Mouse (Mus musculus): ENCODE measurements around the gene Hdac7. TPM values are rescaled to one million over a fixed set of nuclear protein-coding genes. Genes with fewer than 3 reads are reported as not detected.

Hdac7 gene
- total and polyA plus RNA-seq, 3 experiments: 3.9 to 117 (median 20.4) TPM

- peaks cover 55% of the 10 kb centered on the region for H3K36me3 ChIP-seq (replicated peaks)
- peaks cover 99% of the 10 kb centered on the region for H3K4me1 ChIP-seq (ENCODE audit: insufficient read depth, low read depth, low read length)
- DNase-seq (ENCODE audit: low spot score) (no peak), ATAC-seq (ENCODE audit: extremely low read depth, insufficient number of reproducible peaks, low FRiP score, poor library complexity, severe bottlenecking) (no peak)
- peak overlapping the region; percentile 56; the same call in 1 of the 2 replicates for H3K4me3 ChIP-seq (ENCODE audit: low read depth, low read length)
- H3K27me3 ChIP-seq (ENCODE audit: insufficient read depth, low read length): no peaks in the 10 kb centered on the region
- H3K9me3 ChIP-seq (replicated peaks): peaks cover 5% of the 10 kb centered on the region
- TF ChIP-seq GATA2 (IDR thresholded peaks at IDR 0.05; ENCODE audit: borderline replicate concordance, low read depth, low read length) (no peak), POLR2AphosphoS5 (IDR thresholded peaks at IDR 0.05; ENCODE audit: insufficient replicate concordance, low read depth, low read length) (no peak), TAL1 (conservative IDR thresholded peaks at IDR 0.05; ENCODE audit: low read depth, low read length) (no peak), GATA1 (IDR thresholded peaks at IDR 0.05; ENCODE audit: borderline replicate concordance, low read length) (no peak), CTCF (IDR thresholded peaks at IDR 0.05; ENCODE audit: low read depth, low read length) (no peak)
Observed at GRCm38 (mm10) chr15:97842058-97842457, 2.2 kb downstream of the Hdac7 start.

GRCm38 (mm10) chr15:97841383-97841782, 2.9 kb downstream of the Hdac7 start:
- Histone ChIP-seq H3K9me3 (replicated peaks) (peaks cover 5% of the 10 kb centered on the region), H3K4me3 (ENCODE audit: low read depth, low read length) (peak overlapping the region; percentile 44; the same call in 1 of the 2 replicates), H3K27me3 (ENCODE audit: insufficient read depth, low read length) (no peaks in the 10 kb centered on the region), H3K4me1 (ENCODE audit: insufficient read depth, low read depth, low read length) (peaks cover 99% of the 10 kb centered on the region), H3K36me3 (replicated peaks) (peaks cover 62% of the 10 kb centered on the region)
- no peak for TF ChIP-seq GATA2 (IDR thresholded peaks at IDR 0.05; ENCODE audit: borderline replicate concordance, low read depth, low read length)
- TF ChIP-seq CTCF (IDR thresholded peaks at IDR 0.05; ENCODE audit: low read depth, low read length): no peak
- no peak for TF ChIP-seq POLR2AphosphoS5 (IDR thresholded peaks at IDR 0.05; ENCODE audit: insufficient replicate concordance, low read depth, low read length)
- no peak for TF ChIP-seq TAL1 (conservative IDR thresholded peaks at IDR 0.05; ENCODE audit: low read depth, low read length)
- TF ChIP-seq GATA1 (IDR thresholded peaks at IDR 0.05; ENCODE audit: borderline replicate concordance, low read length): no peak
- ATAC-seq (ENCODE audit: extremely low read depth, insufficient number of reproducible peaks, low FRiP score, poor library complexity, severe bottlenecking) (no peak), DNase-seq (ENCODE audit: low spot score) (no peak)

- peak overlapping the region; percentile 52; the same call in 1 of the 2 replicates for H3K4me3 ChIP-seq (ENCODE audit: low read depth, low read length)
- peaks cover 99% of the 10 kb centered on the region for H3K4me1 ChIP-seq (ENCODE audit: insufficient read depth, low read depth, low read length)
- DNase-seq (ENCODE audit: low spot score) (no peak), ATAC-seq (ENCODE audit: extremely low read depth, insufficient number of reproducible peaks, low FRiP score, poor library complexity, severe bottlenecking) (no peak)
- TF ChIP-seq TAL1 (conservative IDR thresholded peaks at IDR 0.05; ENCODE audit: low read depth, low read length) (no peak), GATA1 (IDR thresholded peaks at IDR 0.05; ENCODE audit: borderline replicate concordance, low read length) (no peak), CTCF (IDR thresholded peaks at IDR 0.05; ENCODE audit: low read depth, low read length) (no peak), GATA2 (IDR thresholded peaks at IDR 0.05; ENCODE audit: borderline replicate concordance, low read depth, low read length) (no peak), POLR2AphosphoS5 (IDR thresholded peaks at IDR 0.05; ENCODE audit: insufficient replicate concordance, low read depth, low read length) (no peak)
- H3K36me3 ChIP-seq (replicated peaks): peaks cover 67% of the 10 kb centered on the region
- H3K9me3 ChIP-seq (replicated peaks): 0 out of 2 replicates have a peak, but pooled peaks cover under 1% of the 10 kb centered on the region
- H3K27me3 ChIP-seq (ENCODE audit: insufficient read depth, low read length): no peaks in the 10 kb centered on the region
Observed at GRCm38 (mm10) chr15:97840781-97841180, 3.5 kb downstream of the Hdac7 start.

- H3K9me3 ChIP-seq (replicated peaks): no peaks in the 10 kb centered on the region
- peaks cover 74% of the 10 kb centered on the region for H3K36me3 ChIP-seq (replicated peaks)
- no peak for TF ChIP-seq GATA1 (IDR thresholded peaks at IDR 0.05; ENCODE audit: borderline replicate concordance, low read length)
- ATAC-seq (ENCODE audit: extremely low read depth, insufficient number of reproducible peaks, low FRiP score, poor library complexity, severe bottlenecking) (peak; percentile 46), DNase-seq (ENCODE audit: low spot score) (peak; percentile 64)
- no peaks in the 10 kb centered on the region for H3K27me3 ChIP-seq (ENCODE audit: insufficient read depth, low read length)
- peaks cover 97% of the 10 kb centered on the region for H3K4me1 ChIP-seq (ENCODE audit: insufficient read depth, low read depth, low read length)
- peak overlapping the region; percentile 52 for H3K4me3 ChIP-seq (ENCODE audit: low read depth, low read length)
Observed at GRCm38 (mm10) chr15:97839991-97840455, 4.3 kb downstream of the Hdac7 start.

- H3K36me3 ChIP-seq (replicated peaks): peaks cover 80% of the 10 kb centered on the region
- H3K9me3 ChIP-seq (replicated peaks): no peaks in the 10 kb centered on the region
- peaks cover 95% of the 10 kb centered on the region for H3K4me1 ChIP-seq (ENCODE audit: insufficient read depth, low read depth, low read length)
- H3K4me3 ChIP-seq (ENCODE audit: low read depth, low read length): no peak overlapping the region
- no peak for DNase-seq (ENCODE audit: low spot score)
- ATAC-seq (ENCODE audit: extremely low read depth, insufficient number of reproducible peaks, low FRiP score, poor library complexity, severe bottlenecking): no peak
- no peak for TF ChIP-seq GATA2 (IDR thresholded peaks at IDR 0.05; ENCODE audit: borderline replicate concordance, low read depth, low read length)
- TF ChIP-seq POLR2AphosphoS5 (IDR thresholded peaks at IDR 0.05; ENCODE audit: insufficient replicate concordance, low read depth, low read length): no peak
- no peaks in the 10 kb centered on the region for H3K27me3 ChIP-seq (ENCODE audit: insufficient read depth, low read length)
Observed at GRCm38 (mm10) chr15:97839473-97839872, 4.8 kb downstream of the Hdac7 start.

GRCm38 (mm10) chr15:97839012-97839411, 5.3 kb downstream of the Hdac7 start:
- TF ChIP-seq POLR2AphosphoS5 (IDR thresholded peaks at IDR 0.05; ENCODE audit: insufficient replicate concordance, low read depth, low read length) (no peak), GATA2 (IDR thresholded peaks at IDR 0.05; ENCODE audit: borderline replicate concordance, low read depth, low read length) (no peak), TAL1 (conservative IDR thresholded peaks at IDR 0.05; ENCODE audit: low read depth, low read length) (no peak), GATA1 (IDR thresholded peaks at IDR 0.05; ENCODE audit: borderline replicate concordance, low read length) (no peak), CTCF (IDR thresholded peaks at IDR 0.05; ENCODE audit: low read depth, low read length) (no peak)
- DNase-seq (ENCODE audit: low spot score) (no peak), ATAC-seq (ENCODE audit: extremely low read depth, insufficient number of reproducible peaks, low FRiP score, poor library complexity, severe bottlenecking) (no peak)
- H3K27me3 ChIP-seq (ENCODE audit: insufficient read depth, low read length): no peaks in the 10 kb centered on the region
- H3K4me1 ChIP-seq (ENCODE audit: insufficient read depth, low read depth, low read length): peaks cover 93% of the 10 kb centered on the region
- H3K4me3 ChIP-seq (ENCODE audit: low read depth, low read length): no peak overlapping the region
- H3K36me3 ChIP-seq (replicated peaks): peaks cover 85% of the 10 kb centered on the region
- no peaks in the 10 kb centered on the region for H3K9me3 ChIP-seq (replicated peaks)

GRCm38 (mm10) chr15:97838395-97838794, 5.9 kb downstream of the Hdac7 start:
- peaks cover 91% of the 10 kb centered on the region for H3K36me3 ChIP-seq (replicated peaks)
- DNase-seq (ENCODE audit: low spot score): no peak

More at GRCm38 (mm10) chr15:97838395-97838794, 5.9 kb downstream of the Hdac7 start:
- Histone ChIP-seq H3K4me3 (ENCODE audit: low read depth, low read length) (no peak overlapping the region; the same call in 1 of the 2 replicates), H3K27me3 (ENCODE audit: insufficient read depth, low read length) (no peaks in the 10 kb centered on the region), H3K9me3 (replicated peaks) (no peaks in the 10 kb centered on the region), H3K4me1 (ENCODE audit: insufficient read depth, low read depth, low read length) (peaks cover 93% of the 10 kb centered on the region)
- TF ChIP-seq TAL1 (conservative IDR thresholded peaks at IDR 0.05; ENCODE audit: low read depth, low read length): no peak
- no peak for TF ChIP-seq CTCF (IDR thresholded peaks at IDR 0.05; ENCODE audit: low read depth, low read length)
- TF ChIP-seq GATA1 (IDR thresholded peaks at IDR 0.05; ENCODE audit: borderline replicate concordance, low read length): no peak
- TF ChIP-seq POLR2AphosphoS5 (IDR thresholded peaks at IDR 0.05; ENCODE audit: insufficient replicate concordance, low read depth, low read length): no peak
- TF ChIP-seq GATA2 (IDR thresholded peaks at IDR 0.05; ENCODE audit: borderline replicate concordance, low read depth, low read length): no peak
- ATAC-seq (ENCODE audit: extremely low read depth, insufficient number of reproducible peaks, low FRiP score, poor library complexity, severe bottlenecking): no peak
